Mouse (Mus musculus) cerebellum, adult 11 months (tissue): ENCODE data around the gene Vmn2r80.
"Not testable (repeated sequence)": the region's sequence is repeated elsewhere in the genome, so short reads cannot be mapped to it uniquely, and the experiment has no call there.

Experiments
- DNase-seq: peaks from one replicate; pipeline ENCODE4 v3.0.0; 2022

Vmn2r80 gene

DNA sequence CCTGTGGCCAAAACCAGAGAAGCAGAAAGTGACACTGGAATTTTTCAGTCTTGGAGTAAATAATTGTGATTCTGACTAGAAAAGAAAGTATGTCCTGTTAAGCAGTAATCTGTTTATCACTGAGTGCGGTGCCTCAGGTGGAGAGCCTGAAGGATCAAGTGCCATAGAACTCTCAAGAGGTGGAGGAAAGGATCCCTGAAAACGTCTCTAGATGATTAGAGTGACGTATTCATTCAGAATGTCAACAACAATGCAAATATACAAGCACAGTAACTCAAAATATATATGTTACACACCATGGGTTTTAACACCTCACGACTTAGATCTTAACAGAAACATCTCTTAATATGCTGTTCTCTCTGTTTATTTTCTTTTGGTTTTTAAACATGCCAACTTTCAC, at the start of gene Vmn2r80:
Gene Vmn2r80, plus strand, starts transcription at position 301 of the 400 bp plus-strand sequence.
- not testable (repeated sequence) for DNase-seq

- DNase-seq: no peak
Measured at GRCm38 (mm10) chr10:79106325-79107282, 42.0 kb upstream of the Vmn2r80 start.

DNA sequence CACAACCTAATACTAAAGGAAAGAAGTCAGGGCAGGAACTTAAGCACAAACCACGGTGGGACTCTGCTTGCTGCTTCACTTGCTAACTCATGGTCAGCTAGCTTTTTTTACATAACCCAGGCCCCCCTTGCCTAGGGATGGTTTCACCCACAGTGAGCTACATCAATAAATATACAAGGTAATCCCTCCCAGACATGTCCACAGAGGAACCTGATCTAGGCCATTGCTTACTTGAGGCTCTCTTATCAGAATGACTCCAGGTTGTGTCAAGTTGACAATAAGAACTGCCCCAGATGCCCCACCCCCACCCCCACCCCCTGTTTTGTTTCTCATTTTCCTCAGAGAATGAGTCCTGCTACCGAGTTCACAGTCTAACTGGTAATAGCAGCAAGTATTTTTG, 41.0 kb upstream of the Vmn2r80 start:
- no peak for DNase-seq

GRCm38 (mm10) chr10:79109156-79109555, 39.4 kb upstream of the Vmn2r80 start:
- no peak for DNase-seq

- no peak for DNase-seq
Measured at GRCm38 (mm10) chr10:79110482-79110881, 38.1 kb upstream of the Vmn2r80 start.

GRCm38 (mm10) chr10:79115085-79115484, 33.5 kb upstream of the Vmn2r80 start:
- DNase-seq: no peak

GRCm38 (mm10) chr10:79116125-79116849, 32.3 kb upstream of the Vmn2r80 start:
- peak; percentile 31 for DNase-seq

- DNase-seq: no peak
Measured at GRCm38 (mm10) chr10:79151602-79152001, 3.0 kb downstream of the Vmn2r80 start.

GRCm38 (mm10) chr10:79199973-79200372, 51.4 kb downstream of the Vmn2r80 start:
- not testable (repeated sequence) for DNase-seq

DNA sequence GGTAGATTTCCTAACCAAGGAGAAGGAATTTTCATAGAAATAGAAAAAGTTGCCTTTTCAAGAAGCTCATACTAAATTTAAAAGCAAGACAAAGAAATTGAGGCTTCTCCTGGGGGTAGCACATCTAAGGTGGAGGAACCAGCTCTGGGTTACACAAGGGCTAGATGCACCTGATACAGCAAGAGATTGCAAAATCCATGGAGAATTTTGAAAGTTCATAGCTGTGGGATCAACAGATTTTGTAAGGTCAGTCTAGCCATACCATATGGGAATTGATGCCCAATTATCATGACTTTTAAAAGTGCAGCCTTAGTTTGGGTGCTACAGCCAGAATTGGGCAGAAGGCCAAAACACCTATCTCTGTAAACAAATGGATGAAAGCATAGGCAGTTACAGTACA, 71.9 kb downstream of the Vmn2r80 start:
- no peak for DNase-seq

GRCm38 (mm10) chr10:79221606-79222005, 73.0 kb downstream of the Vmn2r80 start:
- DNase-seq: no peak

DNA sequence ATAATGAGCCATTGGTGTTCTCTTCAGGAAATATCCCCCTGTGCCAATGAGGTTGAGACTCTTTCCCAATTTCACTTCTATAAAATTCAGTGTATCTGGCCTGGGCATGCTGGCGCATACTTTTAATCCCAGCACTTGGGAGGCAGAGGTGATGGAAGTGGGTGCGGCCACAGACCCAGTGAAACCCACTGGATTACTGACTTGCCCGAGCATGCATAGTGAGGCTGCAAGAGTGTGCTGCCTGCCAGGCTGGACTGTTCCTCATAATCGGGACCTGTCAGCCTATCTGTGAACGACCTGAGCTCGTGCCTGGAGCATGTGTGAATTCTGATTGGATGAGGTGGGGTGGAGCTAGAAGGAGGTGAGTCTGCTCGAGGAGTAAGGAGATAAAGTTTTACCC, 73.6 kb downstream of the Vmn2r80 start:
- DNase-seq: no peak
